Mouse (Mus musculus) ES-E14 (cell line): ENCODE results near the gene Slc41a2.
"Not testable (repeated sequence)": the region's sequence is repeated elsewhere in the genome, so short reads cannot be mapped to it uniquely, and the experiment has no call there.

ENCODE experiments used
- CHD2 ChIP-seq: IDR thresholded peaks from 2 replicates; pipeline ENCODE4 v1.6.1; 2014; ENCODE audit warnings: mild to moderate bottlenecking, low read depth, low read length, inconsistent platforms
- HCFC1 ChIP-seq: IDR thresholded peaks from 2 replicates; pipeline ENCODE4 v1.6.1; 2012; ENCODE audit warnings: low read length, inconsistent platforms, borderline replicate concordance; ENCODE audit not compliant: insufficient read depth
- MAFK ChIP-seq: IDR thresholded peaks from 2 replicates; pipeline ENCODE4 v1.6.1; 2014; ENCODE audit warnings: mild to moderate bottlenecking, low read depth, low read length, inconsistent platforms; ENCODE audit not compliant: insufficient read depth
- ZNF384 ChIP-seq: IDR thresholded peaks from 2 replicates; pipeline ENCODE4 v1.6.1; 2012; ENCODE audit warnings: low read depth, low read length, inconsistent platforms

DNA sequence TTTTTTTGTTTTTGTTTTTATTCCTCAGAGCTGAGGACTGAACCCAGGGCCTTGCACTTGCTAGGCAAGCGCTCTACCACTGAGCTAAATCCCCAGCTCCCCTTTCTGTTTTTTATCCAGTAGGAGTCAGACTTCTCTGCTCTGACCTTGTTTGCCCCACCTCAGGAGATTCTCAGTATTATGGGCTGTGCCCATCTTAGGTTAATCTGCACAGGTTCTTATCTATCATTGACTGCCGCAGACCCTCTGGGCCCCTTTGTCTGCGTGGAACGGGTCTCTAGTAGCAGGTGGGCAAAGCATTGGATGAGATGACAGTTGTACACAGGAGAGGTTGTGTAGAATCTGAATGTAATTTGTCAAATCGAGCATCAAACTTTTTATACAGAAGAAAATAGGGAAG, 37.8 kb upstream of the Slc41a2 start:
- TF ChIP-seq HCFC1, ZNF384, MAFK, CHD2: not testable (repeated sequence)
